Mouse (Mus musculus) spleen, postnatal 14 days (tissue): Measurements from ENCODE around the gene Slc41a2.
A peak's percentile ranks its signal among the peaks of the same experiment; 100 is the strongest.

Experiments
- DNase-seq, 2 experiments: peaks; one replicate each; pipeline ENCODE4 v3.0.0; 2021 to 2022; ENCODE audit warnings: low spot score in 2 of 2

The Slc41a2 gene

DNA sequence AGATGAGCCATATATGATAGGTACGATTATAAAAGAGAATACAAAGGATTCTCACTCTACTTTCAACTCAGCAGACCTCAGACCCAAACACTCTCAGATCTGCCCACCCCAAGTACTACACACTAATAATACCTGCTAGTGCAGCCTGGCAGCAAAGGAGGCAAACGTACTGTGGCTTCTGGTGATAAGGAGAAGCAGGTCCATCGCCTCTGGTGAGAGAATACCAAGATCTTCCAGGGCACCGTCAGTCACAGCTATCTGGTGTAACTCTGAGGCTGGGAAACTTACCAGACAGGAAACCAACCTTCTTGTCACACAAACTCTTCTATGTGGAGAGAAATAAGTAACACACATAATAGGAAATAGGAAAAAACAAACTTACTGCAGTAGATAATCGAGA is 24.6 kb downstream of the Slc41a2 start:
- no peak for DNase-seq

- DNase-seq = no peak
Observed at GRCm38 (mm10) chr10:83310356-83310755, 27.3 kb downstream of the Slc41a2 start.

- no peak for DNase-seq
Observed at GRCm38 (mm10) chr10:83301687-83302086, 36.0 kb downstream of the Slc41a2 start.

DNA sequence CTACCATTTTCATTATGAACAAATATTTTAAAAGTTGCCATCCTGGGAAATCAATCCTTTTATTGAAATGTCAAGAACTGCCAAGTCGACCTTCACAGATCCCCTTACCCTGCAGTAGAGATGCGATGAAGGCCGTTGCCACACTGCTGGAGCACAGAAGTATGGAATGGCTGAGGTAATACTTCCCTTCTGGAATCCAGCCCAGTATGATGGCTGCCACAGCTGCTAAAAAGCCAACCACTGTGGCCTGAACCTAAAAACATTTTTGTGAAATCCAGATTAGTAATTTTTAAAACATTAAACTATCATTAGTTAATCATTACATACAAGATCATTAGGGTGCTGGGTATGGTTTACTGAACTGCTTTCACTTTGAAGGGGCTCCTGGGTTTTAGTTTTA is 36.6 kb downstream of the Slc41a2 start:
- no peak for DNase-seq

DNA sequence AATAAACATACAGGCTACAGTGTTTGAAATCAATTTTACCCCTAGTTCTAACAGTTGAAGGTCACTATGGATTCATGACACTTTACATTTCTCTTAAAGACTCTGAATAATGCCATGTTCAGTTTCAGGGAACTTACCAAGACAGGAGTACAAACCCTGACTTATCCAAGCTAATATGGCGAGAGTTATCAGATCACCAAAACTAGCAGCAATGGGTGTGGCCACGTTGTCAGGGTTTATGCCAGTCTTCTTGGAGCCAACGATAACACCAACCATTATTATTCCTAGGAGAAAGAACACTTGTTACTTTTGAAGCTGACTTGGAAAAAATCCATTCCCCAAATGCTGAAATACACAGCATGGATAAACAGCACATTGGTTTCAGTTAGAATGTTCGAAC is 40.7 kb downstream of the Slc41a2 start:
- DNase-seq = no peak

DNA sequence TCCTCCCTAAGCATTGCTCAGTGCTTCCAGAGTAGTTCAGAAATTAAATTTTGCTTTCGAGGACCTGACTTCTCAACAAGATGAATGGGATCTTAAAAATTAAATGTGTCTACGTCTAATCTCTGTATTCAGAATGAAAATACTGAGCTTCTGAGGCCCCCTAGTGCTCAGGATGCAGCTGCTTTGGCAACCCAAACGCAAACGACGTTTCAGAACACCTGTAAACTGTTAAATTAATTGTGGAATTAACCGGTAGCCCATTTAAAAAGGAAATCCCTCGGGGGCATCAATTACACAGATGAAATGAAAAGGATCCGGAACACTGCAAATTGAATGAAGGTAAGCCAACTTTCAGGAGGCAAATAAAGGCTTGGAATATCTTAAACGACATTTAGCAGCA is 42.9 kb downstream of the Slc41a2 start:
- no peak for DNase-seq

DNA sequence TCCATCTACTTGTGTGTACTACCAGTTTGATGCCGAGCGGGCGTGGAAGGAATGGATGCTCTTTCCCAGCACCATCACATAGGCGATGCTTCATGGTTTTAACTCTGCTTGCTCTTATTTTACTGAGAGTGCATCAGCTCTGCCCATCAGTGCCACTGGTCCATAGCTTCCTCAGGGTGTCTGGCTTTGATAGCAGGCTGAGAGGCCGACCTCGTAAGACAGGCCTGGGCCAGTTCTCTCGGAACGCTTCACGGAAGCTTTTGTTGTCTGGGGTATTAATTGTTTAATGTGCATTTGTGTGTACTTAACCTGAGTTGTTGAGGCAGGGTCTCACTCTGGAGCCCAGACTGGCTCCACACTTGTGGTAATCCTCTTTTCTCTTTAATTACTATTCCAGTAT is 44.3 kb downstream of the Slc41a2 start:
- DNase-seq = no peak

DNA sequence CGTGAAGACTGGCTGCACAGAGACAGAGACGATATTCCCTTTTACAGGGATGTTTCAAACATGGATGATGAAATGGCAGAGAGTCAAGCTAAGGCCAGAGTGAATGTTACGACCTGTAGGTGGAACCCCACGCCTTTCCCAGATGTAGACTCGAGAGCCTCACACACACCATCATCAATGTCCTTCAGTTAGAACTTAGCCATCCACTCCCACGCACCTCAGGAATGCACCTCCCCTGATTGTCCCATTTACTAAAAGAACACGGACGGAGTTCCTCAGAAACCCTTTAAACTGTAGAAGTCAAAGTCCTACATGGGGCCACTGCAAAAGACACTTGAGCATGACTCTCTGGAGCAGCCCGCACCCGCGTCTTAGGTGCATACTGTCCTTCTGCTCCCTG is 46.0 kb downstream of the Slc41a2 start:
- DNase-seq = no peak

DNA sequence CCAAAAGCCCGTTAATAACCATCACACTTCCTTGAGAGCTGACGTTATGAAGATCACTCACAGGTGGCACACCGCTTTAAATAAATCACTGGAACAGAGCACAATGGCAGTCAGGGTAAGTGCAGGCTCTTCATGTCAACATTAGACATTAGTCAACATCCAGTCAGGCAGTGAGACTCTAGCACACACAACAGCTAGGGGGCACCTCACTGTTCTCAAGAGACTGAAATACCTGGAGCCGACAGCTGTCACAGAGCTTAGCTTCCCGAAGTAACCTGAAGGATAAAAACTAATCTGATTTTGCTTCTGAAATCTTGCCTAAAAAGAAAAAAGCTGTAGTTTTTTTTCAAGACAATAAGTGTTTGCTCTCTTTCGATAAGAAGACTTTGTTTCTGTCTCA is 49.9 kb downstream of the Slc41a2 start:
- DNase-seq = no peak

GRCm38 (mm10) chr10:83286399-83286798 is 51.3 kb downstream of the Slc41a2 start:
- no peak for DNase-seq

DNA sequence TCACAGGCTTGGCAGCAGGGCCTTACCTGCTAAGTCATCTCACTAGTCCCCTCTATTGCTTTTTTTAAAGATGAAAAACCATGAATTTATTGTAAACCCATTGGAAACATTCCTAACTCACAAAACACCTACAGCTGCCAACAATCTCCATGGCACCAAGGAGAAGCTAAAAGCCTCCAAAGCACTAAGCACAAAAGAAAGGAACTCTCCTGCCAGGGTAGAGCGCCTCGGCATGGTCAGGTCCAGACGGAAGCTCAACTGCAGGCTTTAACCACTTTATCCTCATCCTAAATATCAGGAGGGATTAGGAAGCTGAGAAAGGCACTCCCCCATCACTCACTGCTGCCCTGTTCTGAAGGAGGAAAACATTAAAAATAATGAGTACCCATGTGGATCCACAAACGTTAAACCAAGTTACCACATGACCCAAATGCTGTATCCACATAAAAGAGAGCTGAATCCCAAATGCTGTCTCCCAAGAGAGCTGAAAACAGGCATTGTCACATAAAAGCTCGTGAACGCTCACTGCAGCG is 51.9 kb downstream of the Slc41a2 start:
- DNase-seq = no peak

DNA sequence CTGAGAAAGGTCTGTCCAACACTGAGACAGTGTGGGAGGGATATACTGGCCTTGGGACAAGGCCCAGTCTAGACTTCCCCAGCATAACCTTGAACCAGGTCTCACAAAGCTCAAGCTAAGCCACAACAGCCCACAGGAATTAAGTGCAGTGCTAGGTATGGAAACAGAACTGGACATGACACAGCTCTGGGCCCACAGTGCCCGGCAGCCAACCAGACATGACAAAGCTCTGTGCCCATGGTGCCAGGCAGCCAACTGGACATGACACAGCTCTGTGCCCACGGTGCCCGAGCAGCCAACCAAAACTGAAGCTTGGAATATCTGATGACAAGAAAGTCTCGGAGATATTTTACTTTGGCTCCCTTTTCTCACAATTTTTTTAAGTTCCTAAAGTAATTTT is 52.8 kb downstream of the Slc41a2 start:
- DNase-seq = no peak

DNA sequence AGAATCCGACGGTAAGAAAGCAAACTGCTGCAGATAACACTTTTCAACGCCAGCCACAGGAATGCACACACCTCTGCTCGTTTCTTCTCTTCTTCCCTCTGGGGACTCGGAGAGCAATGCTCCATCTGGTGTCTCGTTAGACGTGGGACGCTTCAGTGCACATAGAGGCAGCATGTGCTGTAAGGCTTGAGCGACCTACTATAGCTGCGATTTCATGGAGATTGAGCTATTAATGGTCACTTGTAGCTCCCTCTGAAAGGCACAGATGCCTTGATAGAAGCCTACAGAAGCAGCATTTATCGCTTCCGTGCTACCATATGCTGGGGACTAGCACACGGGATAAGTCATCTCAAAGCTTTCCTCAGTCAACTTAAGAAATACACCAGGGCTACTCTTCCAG is 71.0 kb downstream of the Slc41a2 start:
- DNase-seq = no peak

- DNase-seq = no peak
Observed at GRCm38 (mm10) chr10:83266241-83266640, 71.4 kb downstream of the Slc41a2 start.

GRCm38 (mm10) chr10:83264680-83265079 is 73.0 kb downstream of the Slc41a2 start:
- DNase-seq = no peak

DNA sequence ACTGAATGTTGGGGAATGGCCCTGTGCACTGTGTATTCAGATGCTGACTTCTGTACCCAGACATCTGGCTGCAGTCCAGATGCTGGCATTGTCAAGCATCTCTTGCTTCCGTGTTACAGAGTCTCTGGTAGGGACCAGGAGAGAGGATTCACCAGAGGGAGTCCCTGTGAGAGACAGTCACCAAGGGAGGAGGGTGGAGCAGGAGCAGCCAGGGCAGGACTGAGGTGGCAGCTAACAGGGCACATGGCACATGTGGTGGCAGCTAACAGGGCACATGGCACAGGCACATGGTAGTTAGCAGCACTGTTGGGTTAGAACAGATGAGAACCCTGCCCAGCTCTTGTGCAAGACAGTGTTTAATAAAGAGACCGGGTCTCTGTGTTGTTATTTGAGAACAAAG is 73.6 kb downstream of the Slc41a2 start:
- DNase-seq = no peak

- no peak for DNase-seq
Observed at GRCm38 (mm10) chr10:83261264-83261663, 76.4 kb downstream of the Slc41a2 start.

GRCm38 (mm10) chr10:83251377-83251776 is 86.3 kb downstream of the Slc41a2 start:
- DNase-seq = peak in 1 of 2 experiments; percentile 13

GRCm38 (mm10) chr10:83248036-83248435 is 89.6 kb downstream of the Slc41a2 start:
- no peak for DNase-seq

DNA sequence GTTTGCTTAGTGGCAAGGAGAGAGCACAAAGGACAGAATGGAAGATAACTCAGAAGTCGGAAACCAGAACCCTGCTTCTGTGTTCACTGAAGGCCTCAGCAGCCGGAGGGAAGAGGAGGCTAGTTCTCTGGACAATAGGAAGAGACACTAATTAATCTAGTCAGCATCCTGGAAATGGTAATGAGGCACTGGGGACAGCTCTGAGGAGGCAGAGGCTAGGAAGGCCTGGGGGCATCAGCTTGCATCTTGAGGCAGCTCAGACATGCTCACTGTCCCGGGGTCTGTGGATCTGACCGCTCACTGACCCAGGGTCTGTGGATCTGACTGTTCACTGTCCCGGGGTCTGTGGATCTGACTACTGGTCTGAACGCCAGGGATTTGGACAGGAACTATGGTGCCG is 92.0 kb downstream of the Slc41a2 start:
- no peak for DNase-seq

DNA sequence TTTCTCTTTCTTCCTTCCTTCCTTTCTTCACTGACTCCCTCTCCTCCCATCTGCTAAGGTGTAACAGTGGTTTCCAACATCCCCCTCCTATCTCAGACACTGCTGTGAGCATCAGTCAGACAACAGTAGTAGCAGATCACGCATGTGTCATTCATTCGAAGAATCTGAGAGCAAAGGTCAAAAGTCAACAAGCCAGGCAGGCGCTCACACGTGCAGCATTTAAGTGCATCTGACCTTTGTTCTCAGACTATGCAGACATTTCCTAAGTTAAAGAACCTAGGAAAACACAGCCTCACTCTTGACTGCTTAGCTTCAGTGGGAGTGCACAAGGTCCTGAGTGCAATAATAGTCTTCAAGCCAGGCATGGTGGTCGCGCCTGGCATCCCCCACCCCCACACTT is 93.6 kb downstream of the Slc41a2 start:
- DNase-seq = no peak

- no peak for DNase-seq
Observed at GRCm38 (mm10) chr10:83242106-83242686, 95.5 kb downstream of the Slc41a2 start.

GRCm38 (mm10) chr10:83234391-83234790 is 103.3 kb downstream of the Slc41a2 start:
- no peak for DNase-seq

- no peak for DNase-seq
Observed at GRCm38 (mm10) chr10:83233967-83234366, 103.7 kb downstream of the Slc41a2 start.
